Mouse (Mus musculus): ENCODE data around the gene Dab2ip.

Dab2ip gene

DNA sequence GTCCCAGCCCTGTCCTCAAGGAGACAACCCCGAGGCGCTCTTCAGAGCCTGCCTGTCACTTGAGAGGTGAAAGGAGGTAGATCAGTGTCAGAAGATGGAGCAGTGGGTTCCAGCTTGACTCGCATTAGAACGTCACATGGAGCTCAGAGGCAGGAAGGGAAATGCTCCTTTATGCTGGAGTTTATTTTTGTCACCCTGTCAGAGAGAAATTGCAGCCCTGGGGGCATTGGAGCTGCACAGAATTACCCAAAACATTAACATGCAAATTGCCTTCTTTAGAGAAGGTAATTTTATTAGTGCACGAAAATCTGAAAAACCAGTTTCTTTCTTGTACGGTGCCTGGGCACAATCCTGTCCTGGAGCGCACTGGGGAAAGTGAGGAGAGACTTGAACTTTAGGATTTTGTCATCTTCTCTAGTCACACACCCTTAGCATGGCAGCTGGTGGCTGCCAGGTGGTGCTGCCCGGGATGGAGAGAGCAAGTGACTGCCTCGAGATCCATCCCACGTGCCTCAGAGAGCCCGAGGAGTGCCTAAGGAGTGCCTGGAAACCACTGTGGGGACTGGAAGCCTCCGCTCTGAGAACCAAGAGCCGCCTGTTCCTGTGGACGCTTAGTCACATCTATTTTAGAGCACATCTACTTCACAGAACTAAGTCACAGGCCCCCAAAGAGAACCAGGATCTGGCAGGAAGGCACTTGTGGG, 209.9 kb downstream of the Dab2ip start:
- DNase-seq: no peak

DNA sequence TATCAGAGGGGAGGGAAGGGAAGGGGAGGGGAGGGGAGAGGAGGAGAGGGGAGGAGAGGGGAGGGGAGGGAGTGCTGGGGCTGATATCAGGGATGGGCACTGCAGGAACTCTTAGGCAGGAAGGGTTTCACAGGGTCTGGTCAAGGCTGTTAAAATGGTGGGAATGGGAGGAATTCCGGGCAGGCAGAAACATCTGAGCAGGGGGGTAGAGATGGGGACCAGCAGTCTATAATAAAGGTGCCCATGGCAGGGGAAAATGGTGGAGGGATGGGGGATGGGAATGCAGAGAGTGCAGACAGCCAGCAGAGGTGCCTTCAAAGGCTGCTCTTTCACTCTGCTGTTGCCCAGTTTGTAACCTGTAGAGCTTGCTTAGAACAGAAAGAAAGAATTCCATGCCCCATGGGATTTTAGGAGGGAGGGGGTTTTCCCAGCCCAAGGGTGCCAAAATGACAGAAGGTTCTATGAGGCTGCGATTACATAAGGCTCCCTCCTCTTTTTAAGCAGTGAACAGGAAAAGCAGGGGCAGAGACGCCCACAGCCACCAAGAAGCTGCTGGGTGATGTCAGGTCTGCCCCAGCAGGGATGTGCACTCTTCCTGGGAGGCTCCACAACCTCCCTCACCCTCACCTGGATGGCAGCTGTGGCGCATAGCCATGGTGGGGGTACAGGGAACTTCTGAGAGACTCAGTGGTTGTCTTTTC, 210.6 kb downstream of the Dab2ip start:
- no peak for DNase-seq

DNA sequence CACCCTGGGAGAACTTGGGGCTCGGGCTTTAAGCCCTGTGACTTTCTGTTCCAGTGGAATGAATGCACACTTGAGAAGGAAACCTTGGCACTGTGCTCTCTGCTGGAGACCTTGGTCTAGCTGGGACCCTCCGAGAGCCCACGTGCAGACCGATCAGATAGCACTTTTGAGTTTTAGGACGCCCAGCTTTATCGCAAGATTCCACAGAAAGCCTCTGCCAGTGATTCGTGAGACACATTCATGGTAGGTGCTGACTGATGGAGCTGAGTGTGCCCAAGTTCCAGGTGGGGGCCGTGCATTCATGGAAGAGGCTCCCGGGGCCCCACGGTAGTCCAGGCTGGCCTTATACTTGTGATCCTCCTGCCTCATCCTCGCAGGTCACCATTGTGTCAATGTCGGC, 211.3 kb downstream of the Dab2ip start:
- no peak for DNase-seq

DNA sequence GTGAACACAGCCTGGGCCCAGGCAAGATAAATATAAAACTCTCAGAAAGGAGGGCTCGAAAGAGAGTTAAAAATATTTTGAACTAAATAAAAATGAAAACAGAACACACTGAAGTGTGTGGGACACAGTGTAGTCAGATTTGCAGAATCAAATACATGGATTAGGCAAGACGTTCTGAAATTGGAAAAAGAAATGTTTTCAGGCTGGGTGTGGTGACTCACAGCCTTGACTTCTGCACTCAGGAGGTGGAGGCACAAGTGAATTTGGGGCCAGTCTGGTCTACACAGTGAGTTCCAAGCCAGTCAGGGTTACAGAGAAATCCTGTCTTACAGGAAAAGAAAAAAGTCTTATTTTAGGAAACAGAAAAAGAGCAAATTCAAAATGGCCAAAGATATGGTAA, 212.5 kb downstream of the Dab2ip start:
- DNase-seq: no peak

DNA sequence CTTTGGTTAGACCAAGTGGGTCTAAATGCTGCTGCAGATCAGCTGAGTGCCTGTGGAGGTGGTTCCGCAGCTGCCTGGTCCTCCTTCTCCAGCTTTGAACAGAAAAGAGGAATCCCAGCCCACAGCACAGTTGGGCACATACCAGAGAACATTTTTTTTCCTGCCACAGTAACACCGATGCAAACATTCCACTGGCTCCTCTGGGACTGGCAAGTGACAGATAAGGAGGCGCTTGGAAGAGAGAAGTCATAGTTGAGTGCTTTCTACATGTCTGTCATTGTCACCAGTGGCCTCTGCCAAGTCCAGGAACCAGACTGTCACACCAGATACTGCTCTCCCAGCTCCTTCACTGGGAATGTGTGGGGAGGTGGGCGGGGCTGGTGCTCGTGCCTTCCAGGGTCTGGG, 217.6 kb downstream of the Dab2ip start:
- no peak for DNase-seq

DNA sequence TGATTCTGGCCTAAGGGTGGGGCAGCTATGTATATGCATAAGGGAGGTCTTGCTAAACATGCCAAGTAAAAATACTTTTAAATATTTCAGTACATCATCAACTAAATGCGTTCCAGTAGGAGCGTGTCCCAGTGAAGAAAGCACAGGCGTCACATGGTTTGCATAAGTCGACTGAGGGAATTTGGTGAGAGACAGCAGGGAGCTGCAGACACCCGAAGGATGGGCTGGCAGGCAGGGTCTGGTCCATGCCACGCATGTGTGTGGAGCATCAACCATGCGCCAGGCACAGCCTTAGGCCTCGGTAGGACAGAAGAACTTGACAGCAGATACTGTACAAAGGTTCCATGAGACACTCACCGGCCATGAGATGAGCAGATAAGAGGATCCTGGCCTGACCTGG, 218.9 kb downstream of the Dab2ip start:
- no peak for DNase-seq

DNA sequence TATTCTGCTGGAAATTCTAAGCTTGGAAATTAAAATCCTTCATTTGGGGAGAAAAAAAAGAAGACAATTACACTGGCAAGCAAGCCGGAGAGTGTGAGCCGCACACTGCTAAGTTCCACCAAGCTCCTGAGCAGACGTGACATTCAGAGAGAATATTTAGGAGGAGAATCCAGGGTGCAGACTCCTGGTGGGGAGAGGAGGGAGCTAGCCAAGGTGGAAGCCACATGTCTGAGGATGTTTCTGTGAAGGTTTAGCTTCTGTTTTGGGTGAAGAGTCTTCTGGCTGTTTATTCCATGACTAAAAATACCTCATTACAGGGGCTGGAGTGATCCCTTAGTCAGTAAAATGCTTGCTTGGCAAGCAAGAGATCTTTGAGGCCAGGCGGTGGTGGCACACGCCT, 221.2 kb downstream of the Dab2ip start:
- no peak for DNase-seq

Measured in cerebellum, adult 11-12 months (tissue).